Mouse (Mus musculus): Measurements from ENCODE around the gene A2m.

A2m gene

DNA sequence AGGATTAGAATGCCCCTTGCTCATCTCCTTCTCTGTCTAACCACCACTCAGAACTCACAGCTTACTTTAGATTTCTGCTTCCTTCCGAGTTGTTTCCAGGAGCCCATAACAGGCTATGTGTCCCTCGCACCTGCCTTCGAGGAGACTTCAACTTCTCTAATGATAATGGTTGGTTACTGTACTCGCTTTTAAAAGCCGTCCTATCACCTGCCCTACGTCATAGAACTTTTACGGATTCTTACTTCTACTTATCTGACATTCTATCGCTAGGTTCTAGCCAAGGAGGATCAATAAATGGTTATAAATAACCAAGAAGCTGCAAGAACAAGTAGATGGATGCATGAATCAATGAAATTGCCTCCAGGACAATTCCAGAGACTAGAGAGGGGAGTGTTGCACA is at the start of gene A2m:
A2m (plus strand) TSS at position 301 of the 400 bp plus-strand sequence.
- no peak for DNase-seq (ENCODE audit: low spot score)

DNA sequence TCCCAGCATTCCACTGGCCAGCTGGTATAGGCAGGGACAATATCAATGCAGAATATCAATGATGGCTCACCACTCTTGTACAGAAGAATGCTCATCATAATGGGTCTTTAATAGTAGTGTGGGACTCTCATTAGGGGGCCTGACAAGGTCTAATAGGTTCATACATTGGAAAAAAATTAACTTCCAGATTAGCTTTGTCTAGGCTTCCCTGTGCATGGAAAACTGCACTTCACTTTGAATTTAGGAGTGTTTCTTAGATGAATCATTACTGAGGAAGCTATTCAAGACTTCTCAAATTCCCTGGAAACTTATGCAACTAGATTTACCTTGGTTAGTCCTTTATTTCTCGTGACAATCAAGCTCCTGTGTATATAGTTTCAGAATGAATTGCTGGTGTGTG is 45.0 kb upstream of the A2m start:
- DNase-seq (ENCODE audit: low spot score) = no peak

DNA sequence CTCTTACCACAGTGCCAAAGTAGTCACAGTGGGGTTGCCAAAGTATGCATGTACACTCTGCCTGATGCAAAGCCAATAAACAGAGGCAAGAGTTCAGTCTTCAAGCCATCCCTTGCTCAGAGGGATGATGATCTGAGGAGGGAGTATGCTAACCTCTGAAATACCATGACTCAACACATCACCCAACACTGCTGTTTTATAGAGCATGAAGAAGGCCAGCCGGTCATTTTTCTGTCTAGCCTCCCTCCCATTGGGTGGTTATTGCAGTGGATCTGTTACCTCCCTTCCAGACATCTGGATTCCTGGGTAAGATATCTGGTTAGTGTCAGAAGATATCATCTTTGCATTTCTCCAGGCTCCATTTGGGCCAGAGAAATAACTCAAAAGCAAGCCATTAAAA is 34.2 kb upstream of the A2m start:
- DNase-seq (ENCODE audit: low spot score) = no peak

DNA sequence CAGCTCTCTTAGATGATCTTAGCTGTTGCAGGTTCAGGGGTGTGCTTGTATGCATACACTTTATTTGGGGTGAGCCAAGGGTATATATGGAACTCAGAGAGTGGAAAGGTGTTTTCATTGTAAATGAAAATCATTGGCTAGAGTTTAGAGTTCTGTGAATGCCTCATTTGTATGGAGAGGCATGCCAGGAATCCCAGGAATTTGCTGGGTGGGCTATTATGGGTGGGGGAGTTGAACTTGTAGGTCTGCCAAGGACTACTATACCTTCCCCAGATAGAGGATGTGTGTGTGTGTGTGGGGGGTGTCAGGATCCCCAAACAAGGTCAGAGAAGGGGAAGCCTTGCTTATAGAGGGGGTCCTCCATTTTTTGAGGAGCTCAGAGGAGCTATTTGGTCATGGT is 27.3 kb upstream of the A2m start:
- no peak for DNase-seq (ENCODE audit: low spot score)

DNA sequence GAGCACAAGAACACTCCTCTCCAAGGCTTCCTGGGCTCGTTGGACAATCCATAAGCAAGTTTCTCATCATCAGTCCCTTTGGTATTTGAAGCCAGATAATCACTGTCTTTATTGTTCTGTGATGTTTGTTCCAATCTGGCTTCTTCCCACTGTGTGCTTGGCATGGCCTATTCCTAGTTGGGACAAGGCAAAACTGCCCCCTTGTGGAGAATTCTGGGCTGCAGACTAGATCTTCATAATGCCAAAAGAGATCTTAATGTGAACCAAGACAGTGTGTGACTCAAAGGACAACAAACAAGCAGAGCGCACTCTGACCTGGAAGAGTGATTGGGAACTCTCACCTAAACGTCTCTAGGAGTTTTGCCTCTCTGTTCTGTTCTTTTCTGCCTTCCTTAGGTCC is 23.4 kb upstream of the A2m start:
- peak; percentile 48 for DNase-seq (ENCODE audit: low spot score)

DNA sequence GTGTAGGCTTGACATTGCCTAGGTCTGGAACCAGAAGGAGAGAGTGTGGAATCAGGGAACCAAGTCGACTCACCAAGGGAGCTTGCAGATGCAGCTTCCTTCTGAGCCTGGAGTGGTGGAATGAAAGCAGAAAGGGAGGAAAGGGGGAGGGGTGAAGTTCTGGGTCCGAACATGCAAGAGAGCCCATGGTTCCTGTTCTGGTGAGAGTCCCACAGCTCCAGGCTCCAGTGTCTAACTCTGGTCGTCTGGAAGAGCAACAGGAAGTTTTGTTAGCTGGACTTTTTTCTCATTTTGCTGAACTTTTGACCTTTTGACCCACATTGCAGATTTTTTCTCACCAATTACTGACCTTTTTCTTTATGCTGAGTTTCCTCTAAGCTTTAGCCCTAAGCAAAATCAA is 17.7 kb upstream of the A2m start:
- no peak for DNase-seq (ENCODE audit: low spot score)

DNA sequence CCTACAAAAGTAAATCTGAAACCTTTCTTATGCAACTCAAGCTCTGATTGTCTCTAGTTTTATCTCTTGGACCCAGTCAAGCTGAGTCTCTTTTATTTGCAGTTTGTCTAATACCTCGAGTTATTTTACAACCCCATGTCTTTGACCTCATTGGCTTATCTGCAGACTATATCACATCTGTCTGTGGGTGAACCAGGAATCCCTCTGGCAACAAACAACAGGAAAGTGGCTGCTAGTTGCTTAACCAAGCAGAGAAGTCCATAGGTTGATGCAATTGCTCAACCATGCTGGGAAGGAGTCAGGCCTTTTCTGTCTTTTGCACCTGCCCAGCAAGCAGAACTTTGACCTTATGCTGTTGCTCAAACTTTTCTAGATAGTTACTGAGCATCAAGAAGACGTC is 12.7 kb upstream of the A2m start:
- DNase-seq (ENCODE audit: low spot score) = no peak

DNA sequence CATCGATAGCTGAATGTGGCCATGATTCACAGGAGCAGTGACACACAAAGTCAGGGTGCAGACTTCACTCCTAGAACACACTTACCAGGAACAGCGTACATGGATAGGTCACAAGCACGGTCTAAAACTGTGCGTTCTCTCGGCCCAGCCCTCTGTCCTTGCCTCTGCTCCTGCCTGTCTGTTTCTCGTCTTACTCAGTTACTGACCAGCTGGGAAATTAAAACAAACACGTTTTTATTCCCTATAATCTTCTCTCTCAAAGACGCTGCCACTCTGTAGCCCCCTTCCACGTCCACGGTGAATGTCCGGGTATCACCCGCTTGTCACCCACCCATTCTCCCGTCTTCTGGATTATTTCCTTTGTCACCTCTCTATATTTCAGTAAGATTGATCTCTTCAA is 656 bp upstream of the A2m start:
- DNase-seq (ENCODE audit: low spot score) = no peak

DNA sequence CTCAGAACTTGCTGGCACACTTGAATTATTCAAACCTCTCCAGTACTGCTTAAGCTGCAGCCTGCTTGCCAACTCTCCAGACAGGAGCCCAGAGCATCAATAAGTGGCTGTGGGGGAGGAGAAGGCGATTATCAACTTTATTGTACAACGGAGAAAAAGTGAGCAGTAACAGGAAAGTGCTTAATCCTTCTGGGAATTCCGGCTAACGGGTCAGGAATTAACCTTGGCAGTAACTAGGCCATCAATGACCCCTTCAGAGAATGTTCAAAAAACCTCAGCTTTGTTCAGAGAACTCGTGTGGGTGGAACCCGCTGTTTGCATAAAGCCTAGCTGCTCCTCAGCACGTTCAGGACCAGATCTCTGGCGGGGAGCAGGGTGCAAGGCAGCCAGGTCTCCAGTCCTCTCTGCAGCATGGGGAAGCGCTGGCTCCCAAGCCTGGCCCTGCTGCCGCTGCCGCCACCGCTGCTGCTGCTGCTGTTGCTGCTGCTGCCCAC is 749 bp downstream of the A2m start:
- no peak for DNase-seq (ENCODE audit: low spot score)

DNA sequence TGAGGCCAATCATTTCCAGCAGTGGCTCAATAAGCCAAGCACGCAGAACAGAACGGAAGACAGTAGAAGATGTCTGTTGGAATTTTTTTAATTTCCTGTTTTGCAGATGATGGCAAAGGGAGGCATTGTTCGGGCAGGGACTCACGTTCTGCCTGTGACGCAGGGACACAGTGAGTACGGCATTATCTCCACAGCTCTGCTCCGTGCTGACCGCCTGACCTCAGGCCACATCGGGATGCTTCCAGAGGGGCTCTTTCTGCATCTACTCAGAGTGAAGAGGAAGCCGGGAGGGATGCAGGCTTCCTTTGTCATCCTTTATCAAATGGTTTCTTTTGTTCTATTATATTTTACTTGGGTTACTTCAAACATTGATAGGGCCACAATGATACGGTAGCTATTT is 13.3 kb downstream of the A2m start:
- DNase-seq (ENCODE audit: low spot score) = no peak

All from testis, postnatal 10 days (tissue).